Mouse (Mus musculus) layer of hippocampus, adult 8-10 months (tissue): ENCODE results near the gene Sptssb. TPM values are rescaled to one million over a fixed set of nuclear protein-coding genes. Genes with fewer than 3 reads are reported as not detected.

Source experiments
- total RNA-seq, 4 experiments: library from RNA; stranded (reverse); gene quantifications; 2 replicates each; pipeline ENCODE4 v1.2.4; 2022

Gene Sptssb
- total RNA-seq, 4 experiments from 2014 or later, result 1.5 to 2.9 (median 1.7) TPM

Other genes starting within 250 kb of the Sptssb start
- gene Nmd3, start 138.0 kb downstream of the Sptssb start, total RNA-seq, result 10 to 100 TPM; 47.0 to 68.9 (median 48.7) TPM
- not detected for gene Otol1, start 147.7 kb upstream of the Sptssb start, total RNA-seq